In genomic region chr1:78852408-78853093, GRCm38 (mm10) we compare ENCODE assay signal across 8 mouse cellular contexts. TPM values are rescaled to one million over a fixed set of nuclear protein-coding genes. Genes with fewer than 3 reads are reported as not detected.
A peak's percentile ranks its signal among the peaks of the same experiment; 100 is the strongest.
DNase-seq lines count a peak whose midpoint lies in the region; ATAC-seq and TF ChIP-seq lines count a peak whose summit lies in the region.

No protein-coding gene starts in this region.

- H3K4me3 ChIP-seq in kidney, adult 2 months (ENCODE audit: insufficient read depth, low read depth, low read length): no peak overlapping the region
- H3K4me3 ChIP-seq in hindbrain, embryonic 15.5 days: no peak overlapping the region

- TF ChIP-seq CTCF in kidney, adult 2 months (conservative IDR thresholded peaks at IDR 0.05; ENCODE audit: insufficient read depth, insufficient read length, low read depth, low read length): no peak

- H3K9me3 ChIP-seq in hindbrain, embryonic 15.5 days: no peaks in the 10 kb centered on the region

- H3K4me2 ChIP-seq in hindbrain, embryonic 15.5 days: peak overlapping the region; percentile 31

- ATAC-seq in hindbrain, embryonic 15.5 days (ENCODE audit: low FRiP score, low read depth): peak; percentile 97

- 41% methylated on average over 17 of the region's 17 CpGs for WGBS in kidney, adult 2 months
- 19% methylated on average over 17 of the region's 17 CpGs for whole genome bisulfite sequencing in hindbrain, embryonic 15.5 days

- no peak for TF ChIP-seq POLR2A in kidney, adult 2 months (IDR thresholded peaks at IDR 0.05; ENCODE audit: low read depth, low read length)

- H3K4me1 ChIP-seq in kidney, adult 2 months (ENCODE audit: control insufficient read depth, insufficient read depth, low read length): no peaks in the 10 kb centered on the region; the same call in 1 of the 2 replicates
- H3K4me1 ChIP-seq in hindbrain, embryonic 15.5 days (replicated peaks): peaks cover 12% of the 10 kb centered on the region

- H3K27me3 ChIP-seq in kidney, adult 2 months (replicated peaks; ENCODE audit: control insufficient read depth, insufficient read depth, low read length): no peaks in the 10 kb centered on the region
- H3K27me3 ChIP-seq in hindbrain, embryonic 15.5 days: no peaks in the 10 kb centered on the region

- no peaks in the 10 kb centered on the region for H3K36me3 ChIP-seq in kidney, adult 2 months (ENCODE audit: control insufficient read depth, insufficient read depth, low read length)
- H3K36me3 ChIP-seq in hindbrain, embryonic 15.5 days: no peaks in the 10 kb centered on the region

- H3K9ac ChIP-seq in hindbrain, embryonic 15.5 days: no peak overlapping the region

- peak; percentile 31 for DNase-seq in kidney, adult 2 months
- no peak for DNase-seq in kidney, adult 8-10 months
- peak; percentile 66 for DNase-seq in embryo, embryonic 10.5 days (ENCODE audit: low spot score)
- peak; percentile 55 for DNase-seq in mesoderm, embryonic 11.5 days (ENCODE audit: low read depth, low spot score)
- no peak for DNase-seq in ovary, postnatal 14 days (ENCODE audit: low spot score)
- no peak for DNase-seq in thymus, postnatal 25 days
- DNase-seq in urinary bladder, adult 18-20 months (ENCODE audit: low spot score in 2 of 2): no peak

- no peak overlapping the region for H3K27ac ChIP-seq in kidney, adult 2 months (ENCODE audit: insufficient read depth, low read depth, low read length)
- peak overlapping the region; percentile 72 for H3K27ac ChIP-seq in hindbrain, embryonic 15.5 days (replicated peaks)

RNA-seq across cellular contexts. Expression of gene Kcne4, which starts 36.0 kb away (rescaled TPM):
- polyA plus RNA-seq in kidney, adult 2 months (2012; rRNA removed): 2.2 and 2.4 TPM in 2 replicates
- polyA plus RNA-seq in hindbrain, embryonic 15.5 days (2015; fragmentation: Nextera tagmentation; extraction: Ambion mirVana): 1.6 and 1.7 TPM in 2 replicates

Comparison
In these comparisons a context has a peak if more than half of its experiments do, and no peak if none do; other contexts are left out.
1. DNase-seq: peak in kidney, adult 2 months (single experiment), embryo, embryonic 10.5 days (single experiment) and mesoderm, embryonic 11.5 days (single experiment); none in kidney, adult 8-10 months (0 of 2), ovary, postnatal 14 days (single experiment), thymus, postnatal 25 days (single experiment) and urinary bladder, adult 18-20 months (0 of 2).